Mouse (Mus musculus): ENCODE measurements around the gene Rdh5. TPM values are rescaled to one million over a fixed set of nuclear protein-coding genes. Genes with fewer than 3 reads are reported as not detected.

The Rdh5 gene
- polyA plus RNA-seq, 1 experiment from 2014 or later, result 7.1 TPM

DNA sequence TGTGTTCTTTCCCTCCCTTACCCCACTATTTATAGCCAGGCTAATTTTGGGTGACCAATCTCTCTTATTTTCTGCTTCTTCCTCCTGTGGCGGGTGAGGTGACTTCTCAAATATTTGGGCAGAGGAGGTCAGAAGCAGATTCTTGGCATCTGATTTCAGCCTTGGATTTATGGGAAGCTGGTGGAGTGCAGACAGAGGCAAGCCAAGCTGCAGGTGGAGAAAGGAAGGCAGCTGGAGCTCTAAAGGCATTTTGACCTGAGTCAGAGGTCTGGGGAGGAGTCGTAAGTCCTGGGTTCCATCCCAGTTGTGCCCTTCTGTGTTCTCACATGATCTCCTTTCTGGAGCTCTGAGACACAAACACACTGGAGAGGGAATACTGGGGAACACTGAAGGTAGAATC is 8.8 kb upstream of the Rdh5 start:
- no peak for DNase-seq (ENCODE audit: low spot score)

DNA sequence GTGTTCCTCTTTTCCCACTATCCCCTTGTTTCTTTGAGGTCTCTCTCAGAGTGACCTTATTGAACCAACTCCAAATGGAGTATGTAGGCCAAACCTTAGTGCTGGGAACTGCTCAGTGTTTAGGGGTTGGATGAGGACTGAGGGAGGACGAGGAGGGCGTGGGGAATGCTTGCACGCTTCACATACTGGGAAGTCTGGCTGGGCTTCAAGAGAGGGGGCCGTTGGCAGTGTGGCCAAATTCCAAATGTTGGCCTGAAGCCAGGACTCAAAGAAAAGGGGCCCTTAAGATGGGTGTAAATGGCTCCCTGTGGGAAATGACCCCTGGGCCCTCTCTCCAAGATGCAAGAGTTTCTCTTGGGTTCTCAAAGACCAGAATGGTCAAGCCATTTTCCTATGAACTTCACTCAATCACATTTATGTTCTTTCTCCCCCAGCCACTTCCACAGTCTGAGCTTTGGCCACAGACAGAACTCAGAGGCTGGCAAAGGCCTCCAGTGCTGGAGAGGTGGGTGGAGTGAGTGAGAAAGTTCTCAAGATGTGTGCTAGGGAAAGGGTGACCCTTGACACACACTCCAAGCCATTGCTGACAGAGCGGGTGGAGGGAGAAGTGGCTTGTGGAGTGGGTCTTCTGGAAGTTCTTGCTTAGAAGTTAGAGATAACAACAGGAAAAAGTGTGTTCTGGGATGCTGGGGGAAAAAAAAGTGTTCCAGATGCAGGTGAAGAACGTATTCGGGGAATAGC is 7.1 kb upstream of the Rdh5 start:
- DNase-seq (ENCODE audit: low spot score), result no peak

DNA sequence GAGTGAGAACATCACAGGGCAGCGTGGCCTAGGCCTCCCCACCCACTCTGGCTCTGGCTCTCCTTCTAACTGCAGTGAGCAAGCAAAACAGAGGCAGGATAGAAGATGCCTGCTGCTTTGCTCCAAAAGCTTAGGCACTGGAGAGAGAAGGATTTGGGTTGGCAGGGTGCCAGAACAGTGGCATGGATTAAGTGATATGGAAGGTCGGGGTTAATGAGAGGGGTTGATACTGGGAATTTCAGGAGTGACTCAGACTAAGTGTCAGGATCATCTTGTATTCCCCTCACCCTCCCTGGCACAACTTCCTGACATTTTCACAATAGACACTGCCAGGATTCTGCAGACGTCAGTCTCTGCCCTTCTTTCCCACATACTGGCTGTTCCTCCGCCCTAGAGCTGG is 5.7 kb upstream of the Rdh5 start:
- DNase-seq (ENCODE audit: low spot score), result no peak

DNA sequence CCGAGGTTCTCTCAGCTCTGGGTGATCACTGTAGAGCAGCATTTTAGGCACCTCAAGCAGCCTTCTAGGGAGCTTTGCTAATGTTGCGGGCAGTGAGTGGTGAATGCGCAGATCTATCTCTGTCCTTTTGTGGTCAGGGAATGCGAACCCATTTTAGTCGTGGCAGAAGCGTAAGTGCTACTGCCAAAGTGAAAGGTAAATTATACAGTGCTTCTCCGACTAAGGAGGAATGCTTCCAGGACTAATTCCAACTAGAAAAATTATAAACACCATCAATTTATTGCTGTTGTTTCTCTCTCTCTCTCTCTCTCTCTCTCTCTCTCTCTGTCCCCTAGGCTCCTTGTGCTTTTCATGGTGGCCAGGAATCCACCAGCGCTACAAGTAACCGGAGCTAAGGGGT is 1.2 kb upstream of the Rdh5 start, which contains the start of gene Bloc1s1:
TSS of gene Bloc1s1 (minus strand) at position 101 of the 400 bp plus-strand sequence.
- no peak for DNase-seq (ENCODE audit: low spot score)

DNA sequence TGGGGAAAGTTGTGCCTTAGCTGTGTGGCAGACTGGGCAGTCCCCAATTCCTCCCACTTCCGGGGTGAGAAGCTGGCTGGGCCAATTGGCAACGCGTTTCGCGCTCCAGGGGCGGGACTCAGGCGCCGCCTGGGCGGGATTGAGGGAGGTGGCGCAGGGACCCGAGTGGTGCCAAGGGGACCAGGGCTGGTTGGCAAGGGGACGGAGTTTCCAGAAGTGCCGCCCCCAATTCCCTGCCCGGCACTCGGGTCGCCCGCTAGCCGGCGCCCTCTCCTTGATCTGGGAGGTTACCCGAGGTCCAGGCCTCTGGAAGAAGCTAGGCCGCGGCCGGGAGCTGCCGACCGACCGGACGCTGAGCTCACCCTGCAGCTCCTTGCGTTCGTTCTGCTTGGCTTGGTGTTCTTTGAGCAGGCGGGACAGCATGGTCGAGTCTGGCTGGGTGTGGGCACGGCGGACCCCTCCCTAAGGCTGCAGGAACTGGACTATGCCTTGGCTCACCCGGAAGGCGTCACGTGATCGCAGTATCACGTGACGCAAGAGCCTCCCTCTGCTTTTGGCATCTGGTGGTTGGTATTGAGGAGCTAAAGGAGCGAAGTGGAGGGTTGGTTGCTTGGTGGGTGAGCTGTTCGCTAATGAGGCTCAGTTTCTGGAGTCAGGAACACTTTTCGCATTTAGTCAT is 464 bp upstream of the Rdh5 start:
- peak; percentile 89 for DNase-seq (ENCODE audit: low spot score)

DNA sequence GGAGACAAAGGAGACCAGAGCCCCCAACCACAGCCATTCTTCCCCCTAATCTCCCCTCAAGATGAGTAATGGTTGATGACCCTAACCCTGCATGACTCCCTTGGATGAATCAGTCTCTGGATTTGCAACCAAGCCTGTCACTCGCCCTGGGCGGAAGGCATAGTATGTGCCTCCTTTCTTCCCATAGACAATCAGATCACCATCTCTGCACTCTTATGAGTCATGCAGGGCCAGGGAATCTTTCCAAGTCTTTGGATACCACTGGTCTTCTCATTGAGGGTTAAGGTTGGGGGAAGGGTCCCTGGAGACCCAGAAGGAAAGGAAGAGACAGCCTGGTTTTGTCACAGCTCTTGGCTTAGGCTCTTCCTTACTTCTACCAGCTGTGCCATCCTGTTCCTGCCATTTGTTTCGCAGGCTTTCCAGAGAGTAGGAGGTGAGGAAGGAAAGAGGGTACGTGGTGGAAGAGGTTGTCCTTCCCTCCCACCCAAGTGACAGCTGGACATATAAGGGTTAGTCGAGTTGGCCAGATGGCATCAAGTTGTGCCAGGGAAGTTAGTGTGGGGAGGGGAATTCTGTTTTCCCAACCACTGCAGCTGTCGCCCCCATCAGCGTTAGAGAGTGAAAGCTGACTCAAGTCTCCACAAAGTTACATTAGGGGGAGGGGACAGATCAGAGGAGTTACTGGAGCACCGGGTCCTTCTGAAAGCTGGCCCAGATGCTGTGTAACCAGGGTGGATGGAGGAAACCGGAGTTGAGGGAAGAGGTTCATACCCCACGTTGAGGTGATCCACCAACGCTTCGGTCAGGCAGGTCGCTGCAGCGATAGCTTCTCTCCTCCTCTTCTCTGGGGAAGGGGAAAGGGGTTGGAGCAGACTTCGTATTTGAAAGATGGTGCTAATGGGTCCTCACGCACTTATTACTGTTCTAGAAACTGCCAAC is 536 bp downstream of the Rdh5 start:
- no peak for DNase-seq (ENCODE audit: low spot score)

DNA sequence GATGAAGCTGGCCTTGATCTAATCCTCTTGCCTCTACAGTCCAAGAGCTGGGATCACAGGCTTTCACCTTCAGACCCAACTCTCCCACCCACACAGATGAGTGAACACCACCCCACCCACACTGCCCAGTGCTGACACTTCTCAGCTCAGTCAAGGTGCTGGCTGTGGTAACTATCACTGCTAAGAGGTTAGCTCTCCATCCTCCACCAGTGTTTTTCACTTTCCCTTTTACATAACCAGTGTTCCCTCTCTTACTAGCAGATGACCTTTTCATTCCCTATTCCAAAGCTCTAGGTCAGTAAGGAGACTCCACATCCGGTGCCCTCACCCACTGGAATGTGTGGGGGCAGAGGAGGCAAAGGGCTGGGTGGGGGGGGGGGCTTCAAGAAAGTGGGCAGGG is 1.4 kb downstream of the Rdh5 start:
- DNase-seq (ENCODE audit: low spot score), result no peak

DNA sequence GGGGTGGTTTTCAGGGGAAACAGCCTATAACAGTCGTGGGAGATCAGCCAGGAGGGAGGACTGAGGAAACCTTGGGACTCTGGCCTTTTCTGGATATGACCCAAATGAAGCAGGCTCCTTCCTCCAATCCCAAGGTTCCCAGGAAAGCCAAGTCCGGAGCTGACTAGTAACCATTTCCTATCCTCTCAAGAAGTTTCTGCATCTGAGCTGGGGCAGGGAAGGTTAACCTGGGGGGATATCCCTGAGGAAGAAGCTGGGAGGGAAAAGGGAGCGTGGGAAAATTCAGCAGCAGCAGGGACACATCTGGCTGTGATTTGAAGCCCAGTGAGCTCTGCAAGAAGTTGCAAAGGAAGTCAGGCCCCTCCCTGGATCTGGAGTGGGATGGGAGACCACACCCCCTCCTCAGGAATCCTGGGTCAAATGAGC is 1.9 kb downstream of the Rdh5 start:
- DNase-seq (ENCODE audit: low spot score), result no peak

DNA sequence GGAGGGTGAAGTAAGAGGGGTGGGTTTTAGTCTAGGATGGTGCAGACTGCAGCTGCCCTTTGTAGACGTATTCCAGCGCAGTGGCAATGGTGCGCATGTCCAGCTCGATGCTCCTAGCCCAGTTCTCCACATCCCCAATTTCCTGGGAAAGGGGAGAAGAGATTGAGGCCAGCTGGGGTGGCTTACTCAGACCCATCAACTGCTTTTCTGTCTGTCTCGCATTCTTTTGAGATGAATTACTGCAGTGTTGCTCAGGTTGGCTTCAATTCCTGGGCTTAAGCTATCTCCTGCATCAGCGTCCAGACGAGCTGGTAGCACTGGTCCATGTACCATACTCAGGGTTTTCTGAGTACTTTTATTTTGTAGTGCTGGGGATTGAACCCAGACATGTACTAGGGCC is 2.7 kb downstream of the Rdh5 start:
- no peak for DNase-seq (ENCODE audit: low spot score)

DNA sequence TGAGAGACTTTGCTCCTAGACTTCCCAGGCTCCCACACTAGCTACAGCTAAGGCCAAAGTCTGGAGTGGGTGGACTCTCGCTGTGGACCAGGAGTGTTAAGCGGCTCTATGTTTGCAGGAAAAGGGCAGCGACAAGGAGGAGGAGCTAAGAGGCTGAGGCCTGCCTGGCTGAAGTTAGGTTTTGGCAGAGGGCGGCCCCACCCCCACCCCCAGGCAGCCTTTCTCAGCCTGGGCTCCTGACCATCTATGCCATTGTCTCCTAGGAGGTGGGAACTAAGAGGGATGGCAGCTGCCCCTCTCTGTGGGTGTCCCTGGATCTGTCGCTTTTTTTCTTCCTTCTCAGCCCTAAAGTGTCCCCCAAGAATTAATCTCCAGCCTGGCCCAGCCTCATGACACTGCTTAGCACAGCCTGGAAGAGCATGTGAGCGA is 3.5 kb downstream of the Rdh5 start:
- no peak for DNase-seq (ENCODE audit: low spot score)

DNA sequence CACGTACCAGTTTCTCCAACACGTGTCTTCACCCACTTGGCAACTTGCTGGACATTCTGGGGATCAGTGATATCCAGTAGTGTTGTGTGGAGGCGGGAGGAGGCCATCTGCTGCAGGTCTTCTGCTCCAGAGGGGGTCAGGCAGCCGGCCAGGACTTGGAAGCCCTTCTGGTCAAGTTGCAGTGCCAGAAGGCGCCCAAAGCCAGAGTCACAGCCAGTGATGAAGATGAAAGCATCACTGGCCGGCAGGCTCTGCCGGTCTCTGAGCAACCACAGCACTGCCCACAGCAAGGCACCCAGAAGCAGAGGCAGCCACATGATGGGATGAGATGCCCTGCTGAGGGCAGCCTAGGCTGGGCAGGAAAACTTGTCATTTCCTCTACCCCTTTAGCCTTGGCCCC is 4.4 kb downstream of the Rdh5 start:
- no peak for DNase-seq (ENCODE audit: low spot score)

DNA sequence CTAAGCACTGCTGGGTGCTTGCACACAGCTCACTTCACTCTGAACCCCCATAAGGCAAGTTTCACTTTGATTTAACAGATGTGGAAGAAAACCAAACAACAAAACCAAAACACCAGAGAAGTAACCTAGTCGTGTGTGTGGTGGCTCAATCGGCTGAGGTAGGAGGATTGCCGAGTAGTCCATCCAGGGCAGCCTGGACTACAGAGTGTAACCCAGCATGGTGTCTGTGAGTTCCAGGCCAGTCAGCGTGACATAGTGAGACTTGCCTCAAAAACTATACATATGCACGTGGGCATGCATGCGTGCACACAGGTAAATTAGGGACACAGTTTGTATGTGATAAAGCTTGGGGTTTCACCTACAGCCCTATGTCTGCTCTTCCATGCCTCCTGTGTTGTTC is 5.3 kb downstream of the Rdh5 start:
- no peak for DNase-seq (ENCODE audit: low spot score)

DNA sequence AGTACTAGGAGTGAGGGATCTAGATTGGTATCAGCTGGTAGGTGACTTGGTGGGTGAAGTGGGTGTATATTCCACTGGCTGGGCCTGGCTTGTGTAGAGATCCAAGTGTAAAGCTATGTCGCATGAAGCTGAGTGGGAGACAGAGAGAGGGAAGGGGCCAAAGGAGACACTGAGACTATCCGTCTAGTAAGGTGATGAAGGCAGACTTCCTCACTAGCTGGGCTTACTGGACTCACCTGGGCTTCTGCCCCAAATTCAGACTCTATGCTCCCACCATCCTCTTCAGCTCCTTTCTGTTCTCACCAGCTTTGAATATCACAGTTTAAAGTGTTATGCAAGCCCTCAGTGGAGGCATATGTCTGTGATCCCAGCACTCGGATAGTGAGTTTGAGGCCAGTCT is 6.0 kb downstream of the Rdh5 start:
- no peak for DNase-seq (ENCODE audit: low spot score)

DNA sequence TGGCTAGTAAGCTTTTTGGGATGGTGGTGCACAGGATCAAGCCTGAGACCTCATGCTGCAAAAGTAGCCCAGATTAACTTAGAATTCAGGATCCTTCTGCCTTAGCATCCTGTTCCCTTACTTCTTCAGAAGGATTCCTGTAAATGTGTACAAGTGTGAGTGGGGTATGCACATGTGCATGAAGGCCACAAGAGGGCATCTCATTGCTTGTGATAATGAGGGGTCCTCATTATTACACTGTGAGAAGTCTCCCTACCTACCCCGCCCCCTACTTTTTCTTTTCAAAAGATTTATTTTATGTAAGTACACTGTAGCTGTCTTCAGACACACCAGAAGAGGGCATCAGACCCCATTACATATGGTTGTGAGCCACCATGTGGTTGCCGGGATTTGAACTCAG is 7.1 kb downstream of the Rdh5 start:
- peak; percentile 32 for DNase-seq (ENCODE audit: low spot score)

DNA sequence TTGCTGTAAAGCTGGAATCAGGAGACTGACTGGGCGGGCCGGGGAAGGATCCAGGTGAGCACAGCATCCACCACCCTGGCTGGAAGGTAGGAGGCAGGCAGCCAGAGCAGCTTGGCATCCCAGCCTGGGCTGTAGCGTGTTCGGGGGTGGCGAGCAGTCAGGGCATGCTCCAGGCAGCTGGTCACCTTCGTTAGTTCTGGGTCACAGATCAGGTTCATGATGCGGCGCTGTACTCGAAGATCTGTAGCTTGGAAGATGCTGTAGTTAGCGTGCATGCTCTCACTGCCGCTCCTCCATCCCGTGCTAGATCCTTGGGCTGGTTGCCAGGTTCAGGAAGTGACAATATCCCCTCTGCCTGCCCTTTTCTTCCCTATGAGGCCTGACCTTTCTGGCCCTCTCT is 9.0 kb downstream of the Rdh5 start:
- no peak for DNase-seq (ENCODE audit: low spot score)

DNA sequence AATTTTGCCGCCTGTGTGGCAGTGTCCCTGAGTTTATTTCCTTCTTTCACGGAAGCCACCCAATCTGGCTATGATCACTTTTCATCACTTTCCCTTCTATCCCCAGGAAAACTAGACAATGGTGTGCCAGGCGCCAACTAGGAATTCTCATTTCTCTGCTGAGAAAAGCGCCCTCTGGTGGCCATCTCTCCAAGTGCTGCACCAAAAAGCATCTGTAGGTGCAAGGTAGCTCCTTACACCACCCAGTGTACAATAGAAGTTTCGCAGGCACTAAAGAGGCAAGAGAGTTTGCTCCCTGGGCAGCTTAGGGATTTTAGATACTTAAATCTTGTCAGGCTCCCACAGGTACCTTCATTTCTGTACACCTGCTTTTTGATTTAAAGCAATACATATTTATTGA is 9.5 kb downstream of the Rdh5 start:
- peak; percentile 85 for DNase-seq (ENCODE audit: low spot score)

DNA sequence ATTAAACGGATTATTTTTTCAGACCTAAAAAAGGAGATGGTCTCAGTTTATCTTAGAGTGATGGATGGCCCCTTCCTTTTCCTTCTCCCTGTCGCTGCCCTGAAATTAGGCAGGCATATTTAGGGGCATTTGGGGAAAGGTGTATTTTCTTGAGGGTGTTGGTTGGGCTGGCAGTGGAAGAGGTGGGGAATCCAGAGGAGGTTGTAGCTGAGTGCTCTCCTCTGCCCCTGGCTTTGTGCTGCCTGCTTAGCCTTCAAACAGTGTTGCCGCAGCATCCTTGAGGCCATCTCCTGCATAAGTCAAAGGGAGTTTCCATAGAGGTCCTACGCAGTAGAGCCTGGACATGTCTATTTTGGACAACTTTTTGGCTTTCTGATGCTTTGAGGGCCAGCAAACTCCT is 9.9 kb downstream of the Rdh5 start:
- DNase-seq (ENCODE audit: low spot score), result no peak

DNA sequence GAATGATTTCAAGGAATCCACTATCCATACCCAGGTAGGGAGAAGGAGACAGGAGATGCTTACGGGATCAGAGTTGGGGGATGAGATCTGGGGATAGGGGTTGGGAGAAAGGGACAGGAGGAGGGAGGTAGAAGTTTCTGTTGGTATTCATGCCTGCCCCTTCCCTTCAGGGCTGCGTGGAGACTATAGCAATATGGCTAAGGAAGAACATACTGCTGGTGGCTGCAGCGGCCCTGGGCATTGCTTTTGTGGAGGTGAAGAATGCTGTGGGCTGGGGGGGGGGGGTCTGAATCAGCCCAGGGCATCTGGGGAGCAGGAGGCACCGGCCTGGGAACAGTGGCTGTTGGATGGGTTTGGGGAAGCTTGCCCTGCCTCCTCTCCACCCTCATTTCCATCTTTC is 10.4 kb downstream of the Rdh5 start:
- no peak for DNase-seq (ENCODE audit: low spot score)

DNA sequence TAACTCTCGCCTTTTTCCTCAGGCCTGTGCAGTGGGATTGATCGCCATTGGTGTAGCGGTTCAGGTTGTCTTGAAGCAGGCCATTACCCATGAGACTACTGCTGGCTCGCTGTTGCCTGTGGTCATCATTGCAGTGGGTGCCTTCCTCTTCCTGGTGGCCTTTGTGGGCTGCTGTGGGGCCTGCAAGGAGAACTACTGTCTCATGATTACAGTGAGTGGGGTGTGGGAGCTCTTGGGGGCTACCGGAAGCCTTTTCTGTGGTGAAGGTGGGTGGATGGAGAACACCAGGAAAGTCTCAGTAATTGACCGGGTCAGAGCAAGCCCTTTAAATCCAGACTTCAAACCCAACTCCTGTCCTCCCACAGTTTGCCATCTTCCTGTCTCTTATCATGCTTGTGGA is 11.3 kb downstream of the Rdh5 start:
- DNase-seq (ENCODE audit: low spot score), result no peak

DNA sequence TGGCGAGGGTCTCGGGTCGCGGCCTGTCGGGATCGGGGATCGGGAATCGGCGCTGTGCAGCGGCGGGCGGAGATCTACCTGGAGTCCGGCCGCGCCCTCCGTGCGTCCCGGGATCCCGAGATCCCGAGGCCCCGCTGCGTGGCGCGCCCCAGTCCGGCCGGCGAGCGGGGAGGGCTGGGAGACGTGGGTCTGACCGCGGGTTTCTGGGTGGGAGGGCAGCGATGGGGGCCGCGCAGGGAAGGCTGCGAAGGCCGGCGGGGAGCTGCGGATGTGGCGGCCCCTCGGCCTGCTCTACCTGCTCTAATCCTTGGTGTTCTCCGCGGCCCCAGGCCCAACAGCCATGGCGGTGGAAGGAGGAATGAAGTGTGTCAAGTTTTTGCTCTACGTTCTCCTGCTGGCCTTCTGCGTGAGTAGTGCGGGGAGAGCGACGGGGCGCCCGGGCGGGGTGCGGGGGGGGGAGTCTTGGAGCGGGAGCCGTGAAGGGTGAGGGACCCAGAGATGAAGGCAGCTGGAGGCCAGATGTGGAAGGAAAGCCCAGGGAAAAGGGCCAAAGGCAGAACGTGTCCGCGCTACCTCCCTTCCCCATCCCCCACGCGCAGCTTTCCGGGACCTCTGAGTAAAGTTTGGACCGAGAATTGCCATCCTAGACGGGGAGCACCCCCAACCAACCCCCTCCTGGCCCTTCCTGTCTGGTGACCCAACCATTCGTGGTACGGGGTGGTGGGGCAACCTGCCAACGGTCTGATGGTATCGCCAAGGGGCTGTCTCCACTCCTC is 12.4 kb downstream of the Rdh5 start:
- DNase-seq (ENCODE audit: low spot score), result no peak

DNA sequence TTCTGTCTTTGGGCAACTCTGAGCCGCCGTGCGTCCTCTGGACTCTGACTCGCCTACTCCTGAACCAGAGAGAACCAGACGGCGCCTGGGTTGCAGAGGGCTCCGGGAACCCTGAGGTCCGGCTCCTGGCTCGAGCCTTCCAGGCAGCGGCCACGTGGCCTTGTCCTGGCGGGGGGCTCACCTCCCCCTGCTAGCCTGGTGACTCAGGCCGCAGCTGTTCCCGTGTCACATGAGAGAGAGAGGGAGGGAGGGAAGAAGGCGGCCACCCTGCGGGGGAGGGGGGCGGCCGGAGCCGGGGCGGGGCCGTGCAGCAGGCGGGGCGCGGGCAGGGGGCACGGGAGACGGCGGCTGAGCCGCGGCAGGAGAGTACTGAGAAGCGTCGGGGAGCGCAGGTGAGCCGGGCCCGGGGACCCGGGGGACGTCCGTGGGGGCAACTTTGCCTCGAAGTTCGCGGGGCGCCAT is 13.1 kb downstream of the Rdh5 start:
- DNase-seq (ENCODE audit: low spot score), result no peak
